Mouse (Mus musculus): ENCODE results near the gene Rbm17.
"Not testable (repeated sequence)": the region's sequence is repeated elsewhere in the genome, so short reads cannot be mapped to it uniquely, and the experiment has no call there.

The Rbm17 gene

GRCm38 (mm10) chr2:11616846-11617245 is 12.9 kb upstream of the Rbm17 start:
- Histone ChIP-seq H3K27me3 (ENCODE audit: control insufficient read depth, insufficient read depth, low read length, poor library complexity, severe bottlenecking) (no peaks in the 10 kb centered on the region), H3K36me3 (ENCODE audit: control insufficient read depth, insufficient read depth, low read length, poor library complexity, severe bottlenecking) (no peaks in the 10 kb centered on the region)
- DNase-seq (ENCODE audit: low read depth, low spot score) = no peak

GRCm38 (mm10) chr2:11612939-11613338 is 9.0 kb upstream of the Rbm17 start:
- not testable (repeated sequence) for DNase-seq (ENCODE audit: low read depth, low spot score); H3K27me3 ChIP-seq (ENCODE audit: control insufficient read depth, insufficient read depth, low read length, poor library complexity, severe bottlenecking); H3K36me3 ChIP-seq (ENCODE audit: control insufficient read depth, insufficient read depth, low read length, poor library complexity, severe bottlenecking)

GRCm38 (mm10) chr2:11606718-11607117 is 2.8 kb upstream of the Rbm17 start:
- not testable (repeated sequence) for H3K27me3 ChIP-seq (ENCODE audit: control insufficient read depth, insufficient read depth, low read length, poor library complexity, severe bottlenecking); H3K36me3 ChIP-seq (ENCODE audit: control insufficient read depth, insufficient read depth, low read length, poor library complexity, severe bottlenecking); DNase-seq (ENCODE audit: low read depth, low spot score)

- Histone ChIP-seq H3K27me3 (ENCODE audit: control insufficient read depth, insufficient read depth, low read length, poor library complexity, severe bottlenecking) (no peaks in the 10 kb centered on the region), H3K36me3 (ENCODE audit: control insufficient read depth, insufficient read depth, low read length, poor library complexity, severe bottlenecking) (0 out of 2 replicates have a peak, but pooled peaks cover 2% of the 10 kb centered on the region)
- peak; percentile 49 for DNase-seq (ENCODE audit: low read depth, low spot score)
These were observed 958 bp upstream of the Rbm17 start for GRCm38 (mm10) chr2:11604911-11605310.

GRCm38 (mm10) chr2:11602506-11603489 is 1.2 kb downstream of the Rbm17 start:
- Histone ChIP-seq H3K27me3 (ENCODE audit: control insufficient read depth, insufficient read depth, low read length, poor library complexity, severe bottlenecking) (no peaks in the 10 kb centered on the region), H3K36me3 (ENCODE audit: control insufficient read depth, insufficient read depth, low read length, poor library complexity, severe bottlenecking) (0 out of 2 replicates have a peak, but pooled peaks cover 5% of the 10 kb centered on the region)
- DNase-seq (ENCODE audit: low read depth, low spot score) = peak; percentile 97

- Histone ChIP-seq H3K36me3 (ENCODE audit: control insufficient read depth, insufficient read depth, low read length, poor library complexity, severe bottlenecking) (peaks cover 7% of the 10 kb centered on the region; the same call in 1 of the 2 replicates), H3K27me3 (ENCODE audit: control insufficient read depth, insufficient read depth, low read length, poor library complexity, severe bottlenecking) (no peaks in the 10 kb centered on the region)
- no peak for DNase-seq (ENCODE audit: low read depth, low spot score)
These were observed 2.2 kb downstream of the Rbm17 start for GRCm38 (mm10) chr2:11601795-11602194.

GRCm38 (mm10) chr2:11597906-11598305 is 6.0 kb downstream of the Rbm17 start:
- H3K27me3 ChIP-seq (ENCODE audit: control insufficient read depth, insufficient read depth, low read length, poor library complexity, severe bottlenecking) = no peaks in the 10 kb centered on the region
- H3K36me3 ChIP-seq (ENCODE audit: control insufficient read depth, insufficient read depth, low read length, poor library complexity, severe bottlenecking) = peaks cover 18% of the 10 kb centered on the region
- no peak for DNase-seq (ENCODE audit: low read depth, low spot score)

- Histone ChIP-seq H3K36me3 (ENCODE audit: control insufficient read depth, insufficient read depth, low read length, poor library complexity, severe bottlenecking) (peaks cover 26% of the 10 kb centered on the region), H3K27me3 (ENCODE audit: control insufficient read depth, insufficient read depth, low read length, poor library complexity, severe bottlenecking) (no peaks in the 10 kb centered on the region)
- no peak for DNase-seq (ENCODE audit: low read depth, low spot score)
These were observed 7.3 kb downstream of the Rbm17 start for GRCm38 (mm10) chr2:11596690-11597089.

- no peak for DNase-seq (ENCODE audit: low read depth, low spot score)
- Histone ChIP-seq H3K27me3 (ENCODE audit: control insufficient read depth, insufficient read depth, low read length, poor library complexity, severe bottlenecking) (no peaks in the 10 kb centered on the region), H3K36me3 (ENCODE audit: control insufficient read depth, insufficient read depth, low read length, poor library complexity, severe bottlenecking) (peaks cover 25% of the 10 kb centered on the region)
These were observed 16.0 kb downstream of the Rbm17 start for GRCm38 (mm10) chr2:11587996-11588395.

- DNase-seq (ENCODE audit: low read depth, low spot score) = no peak
- H3K36me3 ChIP-seq (ENCODE audit: control insufficient read depth, insufficient read depth, low read length, poor library complexity, severe bottlenecking) = 0 out of 2 replicates have a peak, but pooled peaks cover 2% of the 10 kb centered on the region
- no peaks in the 10 kb centered on the region for H3K27me3 ChIP-seq (ENCODE audit: control insufficient read depth, insufficient read depth, low read length, poor library complexity, severe bottlenecking)
These were observed 24.6 kb downstream of the Rbm17 start for GRCm38 (mm10) chr2:11579399-11579798.

GRCm38 (mm10) chr2:11578187-11578586 is 25.8 kb downstream of the Rbm17 start:
- Histone ChIP-seq H3K36me3 (ENCODE audit: control insufficient read depth, insufficient read depth, low read length, poor library complexity, severe bottlenecking) (no peaks in the 10 kb centered on the region), H3K27me3 (ENCODE audit: control insufficient read depth, insufficient read depth, low read length, poor library complexity, severe bottlenecking) (no peaks in the 10 kb centered on the region)
- DNase-seq (ENCODE audit: low read depth, low spot score) = no peak

GRCm38 (mm10) chr2:11573684-11574083 is 30.3 kb downstream of the Rbm17 start:
- Histone ChIP-seq H3K36me3 (ENCODE audit: control insufficient read depth, insufficient read depth, low read length, poor library complexity, severe bottlenecking) (no peaks in the 10 kb centered on the region), H3K27me3 (ENCODE audit: control insufficient read depth, insufficient read depth, low read length, poor library complexity, severe bottlenecking) (no peaks in the 10 kb centered on the region)
- no peak for DNase-seq (ENCODE audit: low read depth, low spot score)

- H3K36me3 ChIP-seq (ENCODE audit: control insufficient read depth, insufficient read depth, low read length, poor library complexity, severe bottlenecking) = no peaks in the 10 kb centered on the region
- H3K27me3 ChIP-seq (ENCODE audit: control insufficient read depth, insufficient read depth, low read length, poor library complexity, severe bottlenecking) = no peaks in the 10 kb centered on the region
- DNase-seq (ENCODE audit: low read depth, low spot score) = no peak
These were observed 32.9 kb downstream of the Rbm17 start for GRCm38 (mm10) chr2:11571004-11571535.

- H3K36me3 ChIP-seq (ENCODE audit: control insufficient read depth, insufficient read depth, low read length, poor library complexity, severe bottlenecking) = no peaks in the 10 kb centered on the region
- DNase-seq (ENCODE audit: low read depth, low spot score) = no peak
- H3K27me3 ChIP-seq (ENCODE audit: control insufficient read depth, insufficient read depth, low read length, poor library complexity, severe bottlenecking) = no peaks in the 10 kb centered on the region
These were observed 35.5 kb downstream of the Rbm17 start for GRCm38 (mm10) chr2:11568471-11568870.

GRCm38 (mm10) chr2:11567781-11568362 is 36.1 kb downstream of the Rbm17 start:
- DNase-seq (ENCODE audit: low read depth, low spot score) = peak; percentile 81
- H3K27me3 ChIP-seq (ENCODE audit: control insufficient read depth, insufficient read depth, low read length, poor library complexity, severe bottlenecking) = no peaks in the 10 kb centered on the region
- no peaks in the 10 kb centered on the region for H3K36me3 ChIP-seq (ENCODE audit: control insufficient read depth, insufficient read depth, low read length, poor library complexity, severe bottlenecking)
